Mouse (Mus musculus) neural tube, embryonic 12.5 days (tissue): ENCODE results near the gene Chka. TPM values are rescaled to one million over a fixed set of nuclear protein-coding genes. Genes with fewer than 3 reads are reported as not detected.

ENCODE experiments used
- ATAC-seq: fragments of 200-750 bp; cut with Nextera tagmentation; 2 replicates; pipeline ENCODE4 v1.8.0; 2017; ENCODE audit warnings: low read depth, mild to moderate bottlenecking, moderate TSS enrichment, moderate library complexity; ENCODE audit not compliant: low FRiP score
- H3K27ac ChIP-seq: fragments of 300-500 bp; sonication (generic); 2 replicates; pipeline ENCODE4 v1.5.1; 2016
- H3K27me3 ChIP-seq: fragments of 300-500 bp; sonication (generic); replicated peaks from 2 replicates; pipeline ENCODE4 v1.6.1; 2016; ENCODE audit warnings: mild to moderate bottlenecking
- H3K36me3 ChIP-seq: fragments of 300-500 bp; sonication (generic); 2 replicates; pipeline ENCODE4 v1.6.1; 2016; ENCODE audit warnings: mild to moderate bottlenecking
- H3K4me1 ChIP-seq: fragments of 300-500 bp; sonication (generic); 2 replicates; pipeline ENCODE4 v1.6.1; 2016
- H3K4me2 ChIP-seq: fragments of 300-500 bp; sonication (generic); replicated peaks from 2 replicates; pipeline ENCODE4 v1.6.1; 2016; ENCODE audit warnings: mild to moderate bottlenecking
- H3K4me3 ChIP-seq: fragments of 300-500 bp; sonication (generic); 2 replicates; pipeline ENCODE4 v1.5.1; 2016
- H3K9ac ChIP-seq: fragments of 300-500 bp; sonication (generic); 2 replicates; pipeline ENCODE4 v1.6.1; 2016; ENCODE audit warnings: mild to moderate bottlenecking
- H3K9me3 ChIP-seq: fragments of 300-500 bp; sonication (generic); 2 replicates; pipeline ENCODE4 v1.6.1; 2016; ENCODE audit warnings: mild to moderate bottlenecking
- WGBS: fragments of 180-500 bp; shearing (Covaris S2); methylation state at CpG from one replicate; pipeline ENCODE4 v1.1.7; 2016; 5-methylcytosine and 5-hydroxymethylcytosine counted together
- polyA plus RNA-seq: library from polyadenylated mRNA; unstranded; fragments of >200 nt; fragmentation: Nextera tagmentation; extraction: Ambion mirVana; gene quantifications from 2 replicates; pipeline ENCODE4 v1.2.1, GENCODE M21; 2016

Chka gene
- 62.7 and 65.2 TPM in 2 replicates for polyA plus RNA-seq

GRCm38 (mm10) chr19:3851502-3851962, at the start of gene Chka:
Gene Chka, plus strand, starts transcription at chr19:3851773.
- ATAC-seq: peak; percentile 98
- under 1% methylated on average over 54 of the region's 54 CpGs for WGBS

DNA sequence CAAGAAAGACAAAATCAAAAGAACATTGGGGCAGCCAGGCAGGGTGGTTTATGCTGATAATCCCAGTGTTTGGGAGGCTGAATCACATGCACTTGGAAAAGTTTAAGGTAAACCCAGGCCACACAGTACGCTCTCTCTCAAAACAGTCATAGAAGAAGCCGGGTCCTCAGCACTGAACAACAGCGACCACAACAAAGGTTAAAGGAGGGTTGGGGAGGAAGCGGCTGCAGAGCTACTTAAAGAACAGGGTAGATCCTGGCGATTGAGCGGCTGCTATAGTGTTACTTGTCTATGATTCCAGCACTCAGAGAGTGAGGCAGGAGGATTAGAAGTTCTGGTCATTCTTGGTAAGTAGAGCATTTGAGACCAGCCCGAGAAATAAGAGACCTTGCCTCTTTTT, 46.0 kb upstream of the Chka start:
- peaks cover 84% of the 10 kb centered on the region for H3K36me3 ChIP-seq
- H3K27me3 ChIP-seq: no peaks in the 10 kb centered on the region
- no peak overlapping the region for H3K4me3 ChIP-seq
- H3K27ac ChIP-seq: no peak overlapping the region
- H3K9ac ChIP-seq: no peak overlapping the region
- no peak overlapping the region for H3K4me2 ChIP-seq
- no peaks in the 10 kb centered on the region for H3K4me1 ChIP-seq
- H3K9me3 ChIP-seq: no peaks in the 10 kb centered on the region
- 94% methylated on average over 7 of the region's 7 CpGs for whole genome bisulfite sequencing
- no peak for ATAC-seq

More at GRCm38 (mm10) chr19:3851502-3851962, at the start of gene Chka:
- H3K27me3 ChIP-seq: no peaks in the 10 kb centered on the region
- peak within 1 kb of the TSS; percentile 75 for H3K4me3 ChIP-seq
- peak within 1 kb of the TSS; percentile 78 for H3K4me2 ChIP-seq
- no peaks in the 10 kb centered on the region for H3K9me3 ChIP-seq
- H3K4me1 ChIP-seq: peaks cover 34% of the 10 kb centered on the region
- peak within 1 kb of the TSS; percentile 84 for H3K9ac ChIP-seq
- no peaks in the 10 kb centered on the region for H3K36me3 ChIP-seq
- H3K27ac ChIP-seq: peak within 1 kb of the TSS; percentile 94

DNA sequence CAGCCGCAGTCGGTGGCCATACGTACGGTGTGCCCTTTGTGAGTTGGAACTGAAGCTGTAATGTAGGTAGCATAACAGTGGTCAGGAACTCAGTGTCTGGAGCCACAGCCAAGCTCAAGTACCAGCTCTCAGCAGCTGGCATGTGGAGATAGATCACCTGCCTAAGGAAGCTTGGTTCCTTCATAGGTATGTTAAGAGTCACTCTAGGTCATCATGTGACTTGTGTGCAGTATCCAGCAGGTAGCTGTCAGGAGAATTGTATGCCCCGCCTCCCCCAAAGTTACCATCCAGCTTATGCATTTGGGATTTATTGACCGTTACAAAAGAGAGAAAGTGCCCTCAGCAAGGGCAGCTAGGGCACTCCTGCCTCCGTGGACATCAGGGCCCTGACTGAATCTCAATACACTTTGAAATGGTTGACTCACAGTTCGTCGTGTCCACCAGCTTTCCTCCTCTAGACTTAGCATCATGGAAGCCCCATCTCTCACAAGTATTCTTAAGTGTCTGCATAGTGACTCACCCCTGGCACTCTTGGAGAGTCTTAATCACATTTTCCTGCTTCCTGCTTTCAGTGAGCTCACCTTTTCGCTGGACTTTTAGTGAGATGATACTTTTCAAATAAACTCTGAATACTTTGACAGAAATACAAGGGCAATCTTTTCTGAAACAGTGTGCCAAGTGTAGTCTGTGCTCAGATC, 40.9 kb upstream of the Chka start:
- Histone ChIP-seq H3K9ac (no peak overlapping the region), H3K4me3 (no peak overlapping the region), H3K4me2 (no peak overlapping the region), H3K4me1 (no peaks in the 10 kb centered on the region), H3K27me3 (no peaks in the 10 kb centered on the region), H3K27ac (no peak overlapping the region), H3K36me3 (peaks cover 88% of the 10 kb centered on the region), H3K9me3 (no peaks in the 10 kb centered on the region)
- no peak for ATAC-seq
- 94% methylated on average over 10 of the region's 10 CpGs for WGBS

GRCm38 (mm10) chr19:3814461-3814860, 37.1 kb upstream of the Chka start:
- Histone ChIP-seq H3K36me3 (peaks cover 68% of the 10 kb centered on the region), H3K4me1 (no peaks in the 10 kb centered on the region), H3K27me3 (no peaks in the 10 kb centered on the region), H3K9me3 (no peaks in the 10 kb centered on the region), H3K4me3 (no peak overlapping the region), H3K27ac (no peak overlapping the region), H3K4me2 (no peak overlapping the region), H3K9ac (no peak overlapping the region)
- no peak for ATAC-seq
- WGBS: 92% methylated on average over 10 of the region's 10 CpGs

GRCm38 (mm10) chr19:3815824-3816223, 35.7 kb upstream of the Chka start:
- Histone ChIP-seq H3K9me3 (no peaks in the 10 kb centered on the region), H3K27ac (no peak overlapping the region), H3K36me3 (peaks cover 54% of the 10 kb centered on the region), H3K4me3 (no peak overlapping the region), H3K4me2 (no peak overlapping the region), H3K9ac (no peak overlapping the region), H3K27me3 (no peaks in the 10 kb centered on the region), H3K4me1 (no peaks in the 10 kb centered on the region)
- 87% methylated on average over 12 of the region's 12 CpGs for WGBS
- no peak for ATAC-seq

DNA sequence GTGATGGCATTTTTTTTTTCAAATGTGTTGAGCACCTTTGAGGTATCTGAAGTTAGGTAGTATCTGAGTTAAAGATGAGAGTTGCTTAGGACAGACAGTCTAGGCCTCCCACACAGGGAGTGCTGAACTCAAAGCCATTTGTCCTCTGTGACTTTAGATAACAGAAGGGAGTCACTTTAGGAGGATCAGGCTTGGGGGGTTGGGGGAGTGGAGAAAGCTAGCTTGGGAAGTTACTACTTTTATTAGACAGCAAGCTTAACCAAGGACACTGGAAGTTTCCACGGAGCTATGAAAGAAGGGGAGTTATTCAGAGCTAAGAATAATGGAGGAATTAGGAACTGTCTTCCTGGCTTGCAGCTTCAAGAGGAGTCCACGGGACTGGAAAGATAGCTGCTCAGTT, 32.5 kb upstream of the Chka start:
- 78% methylated on average over 2 of the region's 2 CpGs for WGBS
- no peak overlapping the region for H3K4me3 ChIP-seq
- no peak overlapping the region for H3K4me2 ChIP-seq
- peaks cover 30% of the 10 kb centered on the region for H3K36me3 ChIP-seq
- no peaks in the 10 kb centered on the region for H3K9me3 ChIP-seq
- no peak overlapping the region for H3K27ac ChIP-seq
- no peaks in the 10 kb centered on the region for H3K4me1 ChIP-seq
- H3K27me3 ChIP-seq: no peaks in the 10 kb centered on the region
- no peak overlapping the region for H3K9ac ChIP-seq
- no peak for ATAC-seq

DNA sequence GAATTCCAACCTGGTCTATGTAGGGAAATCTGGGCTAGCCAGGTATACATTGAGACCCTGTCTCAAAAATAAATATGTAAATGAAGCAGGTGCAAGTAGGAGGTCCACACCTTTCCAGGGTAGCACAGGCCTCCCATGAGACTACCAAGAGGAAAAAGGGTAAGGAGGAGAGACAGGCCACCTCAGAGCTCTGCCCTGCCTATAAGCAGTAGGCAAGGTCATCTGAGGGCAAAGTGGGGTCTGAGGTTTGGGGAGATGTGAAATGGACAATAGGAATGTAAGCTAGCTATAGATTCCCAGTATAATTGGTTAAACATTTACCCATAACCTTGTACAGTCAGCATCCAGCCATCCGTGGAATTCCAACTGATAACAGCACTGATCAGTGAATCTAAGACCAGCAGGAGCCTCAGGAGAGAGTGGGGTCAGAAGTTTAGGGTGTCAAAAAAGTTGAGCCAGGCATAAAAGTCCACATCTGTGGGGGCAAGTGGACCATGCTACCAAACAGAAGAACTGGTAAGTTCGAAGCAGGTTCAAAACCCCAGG, 31.6 kb upstream of the Chka start:
- Histone ChIP-seq H3K9me3 (no peaks in the 10 kb centered on the region), H3K9ac (no peak overlapping the region), H3K4me3 (no peak overlapping the region), H3K36me3 (peaks cover 21% of the 10 kb centered on the region), H3K27ac (no peak overlapping the region), H3K4me1 (no peaks in the 10 kb centered on the region), H3K27me3 (no peaks in the 10 kb centered on the region), H3K4me2 (no peak overlapping the region)
- ATAC-seq: no peak
- WGBS: 87% methylated on average over 2 of the region's 2 CpGs

GRCm38 (mm10) chr19:3825044-3825443, 26.5 kb upstream of the Chka start:
- Histone ChIP-seq H3K36me3 (no peaks in the 10 kb centered on the region), H3K4me3 (no peak overlapping the region), H3K4me1 (no peaks in the 10 kb centered on the region), H3K4me2 (no peak overlapping the region), H3K27me3 (no peaks in the 10 kb centered on the region), H3K27ac (no peak overlapping the region), H3K9me3 (no peaks in the 10 kb centered on the region), H3K9ac (no peak overlapping the region)
- no peak for ATAC-seq

GRCm38 (mm10) chr19:3829863-3830262, 21.7 kb upstream of the Chka start:
- Histone ChIP-seq H3K4me3 (no peak overlapping the region), H3K4me1 (no peaks in the 10 kb centered on the region), H3K27ac (no peak overlapping the region), H3K9ac (no peak overlapping the region), H3K27me3 (no peaks in the 10 kb centered on the region), H3K9me3 (0 out of 2 replicates have a peak, but pooled peaks cover 1% of the 10 kb centered on the region), H3K4me2 (no peak overlapping the region), H3K36me3 (no peaks in the 10 kb centered on the region)
- WGBS: 91% methylated on average over 3 of the region's 3 CpGs
- no peak for ATAC-seq

GRCm38 (mm10) chr19:3831716-3832115, 19.9 kb upstream of the Chka start:
- H3K4me1 ChIP-seq: no peaks in the 10 kb centered on the region
- H3K4me2 ChIP-seq: no peak overlapping the region
- ATAC-seq: no peak
- H3K9ac ChIP-seq: no peak overlapping the region
- H3K27me3 ChIP-seq: no peaks in the 10 kb centered on the region
- H3K36me3 ChIP-seq: no peaks in the 10 kb centered on the region
- H3K9me3 ChIP-seq: 0 out of 2 replicates have a peak, but pooled peaks cover 3% of the 10 kb centered on the region
- no peak overlapping the region for H3K4me3 ChIP-seq
- no peak overlapping the region for H3K27ac ChIP-seq
- WGBS: 66% methylated on average over 8 of the region's 8 CpGs

GRCm38 (mm10) chr19:3832851-3833353, 18.7 kb upstream of the Chka start:
- no peak for ATAC-seq
- Histone ChIP-seq H3K4me3 (no peak overlapping the region), H3K9me3 (0 out of 2 replicates have a peak, but pooled peaks cover 3% of the 10 kb centered on the region), H3K4me2 (no peak overlapping the region), H3K27ac (no peak overlapping the region), H3K4me1 (no peaks in the 10 kb centered on the region), H3K27me3 (no peaks in the 10 kb centered on the region), H3K36me3 (no peaks in the 10 kb centered on the region), H3K9ac (no peak overlapping the region)
- WGBS: 80% methylated on average over 4 of the region's 4 CpGs

GRCm38 (mm10) chr19:3834301-3834700, 17.3 kb upstream of the Chka start:
- Histone ChIP-seq H3K4me2 (no peak overlapping the region), H3K9ac (no peak overlapping the region), H3K9me3 (0 out of 2 replicates have a peak, but pooled peaks cover 3% of the 10 kb centered on the region), H3K4me3 (no peak overlapping the region), H3K4me1 (no peaks in the 10 kb centered on the region), H3K27me3 (no peaks in the 10 kb centered on the region), H3K27ac (no peak overlapping the region), H3K36me3 (no peaks in the 10 kb centered on the region)
- no peak for ATAC-seq
- 92% methylated on average over 7 of the region's 7 CpGs for WGBS
